In the genomic region with DNA sequence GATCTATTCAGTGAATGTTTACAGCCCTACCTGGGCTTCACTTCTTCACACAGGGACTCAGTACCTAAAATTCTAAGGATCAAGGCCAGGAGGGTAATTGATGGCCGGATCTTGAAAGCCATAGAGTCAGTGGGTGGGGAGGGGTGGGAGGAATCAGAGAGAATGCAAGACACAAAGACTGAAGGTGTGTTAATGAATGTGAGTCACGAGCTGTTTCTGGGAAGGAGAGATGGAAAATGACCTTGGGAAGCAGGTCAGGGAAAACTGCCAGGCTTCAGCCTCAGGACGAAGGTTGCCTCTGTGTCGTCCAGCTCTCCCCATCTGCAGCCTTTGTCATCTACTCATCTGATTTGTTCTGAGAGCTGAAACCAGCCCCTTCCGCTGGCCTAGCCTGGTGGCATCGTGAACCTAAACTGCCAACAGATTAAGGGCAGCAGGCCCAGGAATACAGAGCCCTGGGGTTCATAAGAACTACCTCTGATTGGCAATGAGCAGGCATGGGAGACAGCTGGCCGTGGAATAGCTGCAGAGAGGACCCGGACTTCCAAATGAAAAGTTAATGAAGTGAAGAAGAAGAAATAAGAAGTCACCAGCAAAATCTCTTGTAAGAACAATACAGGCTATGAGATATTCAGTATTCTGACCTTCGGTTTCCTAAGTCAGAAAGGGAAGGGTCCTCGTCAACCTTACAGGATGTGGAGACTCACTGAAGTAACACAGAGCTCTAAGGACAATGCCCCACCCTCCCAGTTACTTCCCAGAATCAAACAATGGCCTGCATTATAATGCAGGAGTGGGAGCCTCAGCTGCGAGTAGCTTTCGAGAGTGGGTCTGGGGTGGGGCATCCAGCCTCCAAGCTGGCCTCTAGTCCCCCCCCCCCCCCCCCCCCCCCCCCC, we compare ENCODE assay signal across 10 mouse cellular contexts.
A peak's percentile ranks its signal among the peaks of the same experiment; 100 is the strongest.
DNase-seq lines count a peak whose midpoint lies in the region; ATAC-seq and TF ChIP-seq lines count a peak whose summit lies in the region.
"Had no signal": no experiment of that assay in that cellular context is flagged by ENCODE, and none has a peak within 500 bp of the region (broad histone marks: within the 10 kb centered on the region; RNA-seq: fewer than 3 reads in every experiment).

No protein-coding gene starts in this region.

- TF ChIP-seq CTCF in lung, adult 2 months (IDR thresholded peaks at IDR 0.05; ENCODE audit: insufficient read depth, low read length) = no peak

- no peak for DNase-seq in forebrain, embryonic 10.5 days (ENCODE audit: extremely low spot score, low spot score)
- DNase-seq in lung, postnatal 10 days = peak; percentile 65
- no peak for DNase-seq in lung, adult 2 months
- no peak for DNase-seq in urinary bladder, adult 18-20 months (ENCODE audit: low spot score in 2 of 2)
- DNase-seq in gastrocnemius, postnatal 25 days = no peak

- H3K4me2 ChIP-seq in forebrain, embryonic 16.5 days (ENCODE audit: low read length) = no peak overlapping the region
- no peak overlapping the region for H3K4me2 ChIP-seq in hindbrain, embryonic 16.5 days (ENCODE audit: low read length)
- no peak overlapping the region for H3K4me2 ChIP-seq in stomach, embryonic 14.5 days (replicated peaks; ENCODE audit: low read depth, low read length)
- H3K4me2 ChIP-seq: embryonic facial prominence, embryonic 13.5 days; limb, embryonic 12.5 days had no signal

- no peaks in the 10 kb centered on the region for H3K27me3 ChIP-seq in forebrain, embryonic 10.5 days (ENCODE audit: poor library complexity, severe bottlenecking)
- H3K27me3 ChIP-seq in forebrain, embryonic 16.5 days (replicated peaks; ENCODE audit: control insufficient read depth, insufficient read depth, low read length) = no peaks in the 10 kb centered on the region
- H3K27me3 ChIP-seq in hindbrain, embryonic 16.5 days (replicated peaks; ENCODE audit: control insufficient read depth, insufficient read depth, low read length) = no peaks in the 10 kb centered on the region
- H3K27me3 ChIP-seq in stomach, embryonic 14.5 days (ENCODE audit: control insufficient read depth, insufficient read depth, low read length) = no peaks in the 10 kb centered on the region
- H3K27me3 ChIP-seq: embryonic facial prominence, embryonic 13.5 days; limb, embryonic 12.5 days had no signal

- no peak for ATAC-seq in forebrain, embryonic 16.5 days
- peak; percentile 56; the same call in 1 of the 2 replicates for ATAC-seq in hindbrain, embryonic 16.5 days
- 0 out of 2 replicates have a peak, but pooled peaks have one; percentile 18 for ATAC-seq in stomach, embryonic 14.5 days (ENCODE audit: insufficient number of reproducible peaks, insufficient read depth, low FRiP score, low read depth)

- WGBS in forebrain, embryonic 10.5 days = 52% methylated on average over 12 of the region's 12 CpGs
- 43% methylated on average over 12 of the region's 12 CpGs for WGBS in forebrain, embryonic 16.5 days
- WGBS in lung, adult 2 months = 42% methylated on average over 12 of the region's 12 CpGs
- WGBS in hindbrain, embryonic 16.5 days = 37% methylated on average over 12 of the region's 12 CpGs
- 60% methylated on average over 12 of the region's 12 CpGs for WGBS in stomach, embryonic 14.5 days

- peaks cover 11% of the 10 kb centered on the region for H3K4me1 ChIP-seq in forebrain, embryonic 10.5 days
- no peaks in the 10 kb centered on the region for H3K4me1 ChIP-seq in forebrain, embryonic 16.5 days (replicated peaks; ENCODE audit: control insufficient read depth, insufficient read depth, low read length)
- 0 out of 2 replicates have a peak, but pooled peaks cover 3% of the 10 kb centered on the region for H3K4me1 ChIP-seq in lung, adult 2 months (ENCODE audit: control insufficient read depth, insufficient read depth, low read length)
- H3K4me1 ChIP-seq in hindbrain, embryonic 16.5 days (ENCODE audit: control insufficient read depth, insufficient read depth, low read depth, low read length) = no peaks in the 10 kb centered on the region; the same call in 1 of the 2 replicates
- H3K4me1 ChIP-seq in stomach, embryonic 14.5 days (ENCODE audit: control insufficient read depth, insufficient read depth, low read length) = peaks cover 4% of the 10 kb centered on the region; the same call in 1 of the 2 replicates

- H3K9ac ChIP-seq in forebrain, embryonic 16.5 days (replicated peaks; ENCODE audit: low read depth, low read length) = no peak overlapping the region
- H3K9ac ChIP-seq in hindbrain, embryonic 16.5 days (ENCODE audit: low read depth, low read length) = no peak overlapping the region
- H3K9ac ChIP-seq in stomach, embryonic 14.5 days (replicated peaks; ENCODE audit: low read depth, low read length) = no peak overlapping the region
- H3K9ac ChIP-seq: embryonic facial prominence, embryonic 13.5 days; limb, embryonic 12.5 days had no signal

- no peaks in the 10 kb centered on the region for H3K36me3 ChIP-seq in forebrain, embryonic 10.5 days (replicated peaks)
- no peaks in the 10 kb centered on the region for H3K36me3 ChIP-seq in forebrain, embryonic 16.5 days (ENCODE audit: control insufficient read depth, insufficient read depth)
- no peaks in the 10 kb centered on the region for H3K36me3 ChIP-seq in hindbrain, embryonic 16.5 days (ENCODE audit: control insufficient read depth, insufficient read depth, low read length)
- H3K36me3 ChIP-seq in stomach, embryonic 14.5 days (ENCODE audit: control insufficient read depth, insufficient read depth, low read length) = no peaks in the 10 kb centered on the region
- H3K36me3 ChIP-seq: embryonic facial prominence, embryonic 13.5 days; limb, embryonic 12.5 days had no signal

- no peak for TF ChIP-seq POLR2A in lung, adult 2 months (IDR thresholded peaks at IDR 0.05; ENCODE audit: borderline replicate concordance, extremely low read depth, low read depth, low read length)

- 0 out of 2 replicates have a peak overlapping the region, but pooled peaks have one; percentile 31 for H3K27ac ChIP-seq in forebrain, embryonic 10.5 days
- no peak overlapping the region for H3K27ac ChIP-seq in forebrain, embryonic 16.5 days (ENCODE audit: low read length)
- H3K27ac ChIP-seq in hindbrain, embryonic 16.5 days (ENCODE audit: low read depth, low read length) = 0 out of 2 replicates have a peak overlapping the region, but pooled peaks have one; percentile 2
- peak overlapping the region; percentile 15; the same call in 1 of the 2 replicates for H3K27ac ChIP-seq in stomach, embryonic 14.5 days (ENCODE audit: low read length)
- H3K27ac ChIP-seq: embryonic facial prominence, embryonic 13.5 days; limb, embryonic 12.5 days had no signal

- peaks cover 6% of the 10 kb centered on the region for H3K9me3 ChIP-seq in forebrain, embryonic 10.5 days
- H3K9me3 ChIP-seq in forebrain, embryonic 16.5 days (ENCODE audit: control insufficient read depth, low read length) = peaks cover 4% of the 10 kb centered on the region; the same call in 1 of the 2 replicates
- H3K9me3 ChIP-seq in hindbrain, embryonic 16.5 days (ENCODE audit: control insufficient read depth, low read length) = peaks cover 5% of the 10 kb centered on the region
- H3K9me3 ChIP-seq in stomach, embryonic 14.5 days (ENCODE audit: control insufficient read depth, low read depth, low read length) = no peaks in the 10 kb centered on the region; the same call in 1 of the 2 replicates

- H3K4me3 ChIP-seq in forebrain, embryonic 10.5 days = no peak overlapping the region
- no peak overlapping the region for H3K4me3 ChIP-seq in forebrain, embryonic 16.5 days (replicated peaks; ENCODE audit: low read length)
- H3K4me3 ChIP-seq in lung, adult 2 months (replicated peaks; ENCODE audit: extremely low read depth, low read depth, low read length) = no peak overlapping the region
- no peak overlapping the region for H3K4me3 ChIP-seq in hindbrain, embryonic 16.5 days (ENCODE audit: low read length)
- H3K4me3 ChIP-seq in stomach, embryonic 14.5 days (ENCODE audit: low read depth, low read length) = no peak overlapping the region
- H3K4me3 ChIP-seq: embryonic facial prominence, embryonic 13.5 days; limb, embryonic 12.5 days had no signal
